Mouse (Mus musculus): ENCODE results near the gene Hmgn5.

The Hmgn5 gene

GRCm38 (mm10) chrX:109013283-109013682, at the start of gene Hmgn5:
Gene Hmgn5 (minus strand): TSS chrX:109013404.
- peak; percentile 76 for DNase-seq (ENCODE audit: low spot score)

- DNase-seq (ENCODE audit: low spot score), result no peak
Measured at GRCm38 (mm10) chrX:109047773-109048172, 34.6 kb upstream of the Hmgn5 start.

GRCm38 (mm10) chrX:109026224-109026623, 13.0 kb upstream of the Hmgn5 start:
- no peak for DNase-seq (ENCODE audit: low spot score)

DNA sequence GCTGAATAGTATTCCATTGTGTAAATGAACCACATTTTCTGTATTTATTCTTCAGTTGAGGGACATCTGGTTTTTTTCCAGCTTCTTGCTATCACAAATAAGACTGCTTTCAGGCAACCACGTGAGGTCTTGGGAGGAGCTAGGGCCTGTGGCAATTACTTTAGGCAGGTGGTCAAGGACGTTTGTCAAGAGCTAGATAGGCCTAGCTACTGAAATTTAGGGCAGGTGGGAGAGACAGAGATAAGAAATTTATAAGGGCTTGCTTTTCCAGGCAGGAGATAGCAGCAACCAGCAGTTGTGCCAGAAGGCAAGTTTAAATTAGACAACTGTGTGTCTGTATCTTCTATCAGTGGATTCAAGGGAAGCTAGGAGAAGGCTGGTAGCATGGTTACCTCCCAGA, 7.7 kb upstream of the Hmgn5 start:
- DNase-seq (ENCODE audit: low spot score), result no peak

DNA sequence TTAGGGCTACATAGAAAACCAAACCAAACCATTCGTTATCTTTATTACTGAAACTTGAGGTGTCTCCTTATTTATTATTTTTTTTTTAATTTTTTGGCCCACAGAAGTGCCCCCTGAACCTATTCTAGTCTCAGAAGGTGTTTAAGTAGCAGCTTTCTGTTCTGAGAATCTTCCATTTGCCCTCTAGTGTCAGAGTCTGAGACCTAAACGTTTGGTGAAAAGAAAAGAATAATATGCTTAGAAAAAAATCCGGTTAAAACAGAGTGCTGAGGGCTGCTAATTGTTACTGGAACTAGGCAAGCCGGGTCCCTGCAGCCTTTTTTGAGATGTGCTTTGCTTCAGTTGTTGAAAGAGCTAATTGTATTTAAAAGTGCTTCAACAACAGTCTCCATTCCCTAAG, 962 bp upstream of the Hmgn5 start:
- DNase-seq (ENCODE audit: low spot score), result no peak

- DNase-seq (ENCODE audit: low spot score), result peak; percentile 2
Measured at GRCm38 (mm10) chrX:109013686-109014085, 482 bp upstream of the Hmgn5 start.

DNA sequence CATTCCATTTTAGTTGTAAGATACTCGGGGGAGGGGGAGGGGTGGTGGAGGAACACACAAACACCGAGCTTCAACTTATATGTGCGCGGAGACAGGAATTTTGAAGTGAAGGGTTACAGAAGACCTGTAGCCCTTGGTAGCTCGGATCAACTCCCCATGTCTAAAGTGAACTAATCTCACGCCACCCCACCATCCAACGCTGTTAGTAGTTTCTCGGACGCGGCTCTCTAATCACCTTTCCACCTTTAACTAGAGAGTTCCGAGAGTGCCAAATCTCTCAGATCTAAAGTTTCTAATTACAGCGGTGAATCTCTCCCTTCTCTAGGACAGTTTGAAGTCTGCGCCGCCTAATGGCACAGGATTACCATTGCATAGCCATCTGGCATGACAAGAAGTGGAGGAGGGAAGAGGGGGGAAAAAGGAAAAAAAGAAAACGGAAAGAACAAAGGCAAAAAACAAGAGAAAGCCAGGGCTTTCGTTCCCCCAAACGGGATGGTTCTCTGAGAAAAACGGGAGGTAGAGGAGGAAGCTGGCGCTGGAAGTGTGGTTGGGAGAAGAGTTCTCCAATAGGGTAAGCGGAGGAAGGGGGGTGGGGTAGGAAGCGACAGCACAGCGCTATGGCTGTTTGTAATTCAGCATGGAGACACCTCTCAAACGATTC, 703 bp downstream of the Hmgn5 start:
- peak; percentile 21 for DNase-seq (ENCODE audit: low spot score)

DNA sequence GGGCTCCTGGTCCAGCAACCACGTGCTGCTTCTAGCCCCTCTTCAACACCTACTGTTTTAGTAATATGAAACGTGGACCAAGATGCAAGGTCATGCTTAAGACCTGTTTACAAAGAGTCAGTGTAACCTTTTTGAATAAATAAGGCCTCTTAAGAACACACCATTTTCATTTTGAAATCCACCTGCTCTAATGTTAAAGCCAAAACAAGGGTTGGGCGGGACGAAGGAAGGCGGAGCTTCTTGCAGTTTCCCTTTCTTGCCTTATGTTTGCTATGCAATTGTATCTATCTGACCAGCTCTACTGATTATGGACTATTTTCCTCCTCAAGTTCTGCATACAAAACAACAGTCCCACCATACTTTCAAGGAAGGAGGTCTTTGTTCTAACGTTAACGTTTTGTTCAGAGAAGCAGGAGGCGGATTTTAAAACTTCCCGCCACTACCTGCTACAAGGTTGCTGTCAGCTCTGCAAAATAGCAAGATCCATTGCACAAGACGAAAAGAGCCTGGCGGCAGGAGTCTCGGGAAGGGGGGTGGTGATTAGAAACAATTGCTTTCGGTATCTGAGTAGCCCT, 1.5 kb downstream of the Hmgn5 start:
- no peak for DNase-seq (ENCODE audit: low spot score)

- DNase-seq (ENCODE audit: low spot score), result no peak
Measured at GRCm38 (mm10) chrX:109001277-109001676, 11.9 kb downstream of the Hmgn5 start.
